Mouse (Mus musculus) embryonic facial prominence, embryonic 15.5 days (tissue): Measurements from ENCODE around the gene Coro7. TPM values are rescaled to one million over a fixed set of nuclear protein-coding genes. Genes with fewer than 3 reads are reported as not detected.

Experiments
- ATAC-seq: fragments of 200-750 bp; cut with Nextera tagmentation; 2 replicates; pipeline ENCODE4 v1.8.0; 2017; ENCODE audit warnings: low read depth, moderate TSS enrichment; ENCODE audit not compliant: insufficient number of reproducible peaks, low FRiP score, low TSS enrichment
- H3K27ac ChIP-seq: fragments of 300-500 bp; sonication (generic); replicated peaks from 2 replicates; pipeline ENCODE4 v1.5.1; 2015; ENCODE audit warnings: mild to moderate bottlenecking, inconsistent platforms
- H3K27me3 ChIP-seq: fragments of 300-500 bp; sonication (generic); 2 replicates; pipeline ENCODE4 v1.6.1; 2015; ENCODE audit warnings: inconsistent platforms
- H3K36me3 ChIP-seq: fragments of 300-500 bp; sonication (generic); 2 replicates; pipeline ENCODE4 v1.6.1; 2015; ENCODE audit warnings: mild to moderate bottlenecking, inconsistent platforms
- H3K4me1 ChIP-seq: fragments of 300-500 bp; sonication (generic); 2 replicates; pipeline ENCODE4 v1.6.1; 2015; ENCODE audit warnings: inconsistent platforms
- H3K4me2 ChIP-seq: fragments of 300-500 bp; sonication (generic); replicated peaks from 2 replicates; pipeline ENCODE4 v1.6.1; 2015; ENCODE audit warnings: mild to moderate bottlenecking, inconsistent platforms
- H3K4me3 ChIP-seq: fragments of 300-500 bp; sonication (generic); replicated peaks from 2 replicates; pipeline ENCODE4 v1.5.1; 2015; ENCODE audit warnings: mild to moderate bottlenecking, inconsistent platforms
- H3K9ac ChIP-seq: fragments of 300-500 bp; sonication (generic); 2 replicates; pipeline ENCODE4 v1.6.1; 2015; ENCODE audit warnings: inconsistent platforms
- H3K9me3 ChIP-seq: fragments of 300-500 bp; sonication (generic); replicated peaks from 2 replicates; pipeline ENCODE4 v1.6.1; 2016; ENCODE audit warnings: inconsistent platforms
- WGBS: fragments of 180-500 bp; shearing (Covaris S2); methylation state at CpG from one replicate; pipeline ENCODE4 v1.1.7; 2015; 5-methylcytosine and 5-hydroxymethylcytosine counted together
- polyA plus RNA-seq: library from polyadenylated mRNA; unstranded; fragments of >200 nt; fragmentation: Nextera tagmentation; extraction: Ambion mirVana; gene quantifications from 2 replicates; pipeline ENCODE4 v1.2.1, GENCODE M21; 2015

Gene Coro7
- polyA plus RNA-seq, 1 experiment from 2014 or later, result 21.4 TPM

DNA sequence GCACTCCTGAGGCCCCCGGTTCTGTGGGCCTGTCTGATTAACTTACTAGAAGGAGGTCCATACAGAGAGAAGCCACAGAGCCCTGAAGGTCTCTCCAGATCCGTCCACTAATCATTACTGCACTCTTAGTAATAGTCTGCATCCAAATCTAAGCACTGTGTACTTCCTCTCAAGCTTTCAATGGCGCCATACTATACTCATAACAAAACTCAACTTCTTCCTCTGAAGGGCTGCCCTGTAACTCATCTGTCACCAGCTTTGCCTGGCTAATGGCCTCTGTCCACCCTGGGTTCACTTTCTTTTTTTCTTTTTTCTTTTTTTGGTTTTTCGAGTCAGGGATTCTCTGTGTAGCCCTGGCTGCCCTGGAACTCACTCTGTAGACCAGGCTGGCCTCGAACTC lies 1.5 kb downstream of the Coro7 start:
- 82% methylated on average over 5 of the region's 5 CpGs for WGBS
- Histone ChIP-seq H3K9ac (no peak overlapping the region), H3K27ac (no peak overlapping the region), H3K9me3 (no peaks in the 10 kb centered on the region), H3K4me2 (0 out of 2 replicates have a peak overlapping the region, but pooled peaks have one; percentile 96), H3K4me3 (0 out of 2 replicates have a peak overlapping the region, but pooled peaks have one; percentile 72), H3K27me3 (no peaks in the 10 kb centered on the region), H3K4me1 (peaks cover 21% of the 10 kb centered on the region), H3K36me3 (peaks cover 20% of the 10 kb centered on the region)
- no peak for ATAC-seq

DNA sequence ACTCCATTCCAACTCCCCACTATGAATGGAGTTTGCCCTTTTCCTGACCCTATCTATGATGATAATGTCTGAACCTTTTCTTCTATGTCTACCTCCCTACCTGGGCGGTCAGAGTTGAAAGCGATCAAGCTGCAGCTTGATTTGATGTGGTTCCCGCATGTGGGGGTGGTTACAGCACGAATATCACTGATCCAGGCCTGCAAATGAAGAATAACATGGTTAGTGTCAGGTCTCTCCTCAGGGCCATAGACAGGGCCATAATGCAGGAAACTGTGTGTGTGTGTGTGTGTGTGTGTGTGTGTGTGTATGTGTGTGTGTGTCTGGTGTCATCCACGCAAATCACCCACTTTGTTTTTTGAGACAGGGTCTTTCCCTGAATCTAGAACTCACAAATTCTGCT lies 2.7 kb downstream of the Coro7 start:
- peaks cover 20% of the 10 kb centered on the region for H3K36me3 ChIP-seq
- H3K4me2 ChIP-seq, result no peak overlapping the region
- no peak overlapping the region for H3K4me3 ChIP-seq
- H3K9me3 ChIP-seq, result no peaks in the 10 kb centered on the region
- H3K27ac ChIP-seq, result no peak overlapping the region
- no peaks in the 10 kb centered on the region for H3K27me3 ChIP-seq
- ATAC-seq, result no peak
- no peak overlapping the region for H3K9ac ChIP-seq
- H3K4me1 ChIP-seq, result peaks cover 16% of the 10 kb centered on the region
- 93% methylated on average over 5 of the region's 5 CpGs for WGBS

- H3K27me3 ChIP-seq, result no peaks in the 10 kb centered on the region
- no peak overlapping the region for H3K27ac ChIP-seq
- H3K4me2 ChIP-seq, result no peak overlapping the region
- peaks cover 15% of the 10 kb centered on the region for H3K4me1 ChIP-seq
- H3K4me3 ChIP-seq, result no peak overlapping the region
- 78% methylated on average over 4 of the region's 4 CpGs for WGBS
- no peak overlapping the region for H3K9ac ChIP-seq
- H3K36me3 ChIP-seq, result peaks cover 33% of the 10 kb centered on the region
- no peak for ATAC-seq
- no peaks in the 10 kb centered on the region for H3K9me3 ChIP-seq
These were observed 5.5 kb downstream of the Coro7 start for GRCm38 (mm10) chr16:4674091-4674490.

- Histone ChIP-seq H3K36me3 (peaks cover 44% of the 10 kb centered on the region), H3K9me3 (no peaks in the 10 kb centered on the region), H3K4me1 (no peaks in the 10 kb centered on the region), H3K4me2 (no peak overlapping the region), H3K27ac (no peak overlapping the region), H3K4me3 (no peak overlapping the region), H3K27me3 (no peaks in the 10 kb centered on the region), H3K9ac (no peak overlapping the region)
- no peak for ATAC-seq
- WGBS, result 69% methylated on average over 5 of the region's 5 CpGs
These were observed 9.3 kb downstream of the Coro7 start for GRCm38 (mm10) chr16:4670317-4670716.

DNA sequence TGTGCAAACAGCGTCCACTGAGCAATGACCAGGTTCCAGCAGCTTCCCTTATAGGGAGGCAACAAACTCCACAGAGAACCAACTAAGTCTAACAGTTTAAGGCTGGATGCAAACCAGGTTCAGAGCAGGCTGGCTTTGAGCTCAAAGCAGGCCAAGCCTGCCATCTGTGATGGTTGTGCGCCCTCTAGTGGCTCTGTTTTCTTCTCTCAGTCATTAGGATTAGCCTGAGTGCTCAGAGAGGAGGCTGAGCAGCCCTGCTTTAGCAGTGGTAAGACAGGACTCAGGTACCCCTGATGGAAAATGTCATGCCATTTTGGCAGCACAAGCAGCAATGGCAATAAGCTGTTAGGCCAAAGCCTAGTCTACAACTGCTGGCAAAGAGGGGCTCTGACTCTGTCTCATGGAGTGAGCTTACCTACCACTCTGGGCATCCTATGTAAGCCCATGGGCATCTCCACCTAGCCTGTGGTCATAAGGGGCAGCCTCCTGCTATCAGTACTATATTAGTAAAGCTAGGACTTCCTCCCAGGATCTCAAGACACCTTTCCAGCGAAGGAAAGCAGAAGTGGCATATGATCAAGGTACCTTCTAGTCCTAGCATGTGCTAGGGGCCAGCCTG lies 12.3 kb downstream of the Coro7 start:
- Histone ChIP-seq H3K27me3 (no peaks in the 10 kb centered on the region), H3K4me2 (no peak overlapping the region), H3K9me3 (no peaks in the 10 kb centered on the region), H3K9ac (no peak overlapping the region), H3K27ac (peak overlapping the region; percentile 22), H3K36me3 (peaks cover 47% of the 10 kb centered on the region), H3K4me1 (no peaks in the 10 kb centered on the region), H3K4me3 (no peak overlapping the region)
- ATAC-seq, result peak; percentile 79
- WGBS, result 25% methylated on average over 3 of the region's 3 CpGs

DNA sequence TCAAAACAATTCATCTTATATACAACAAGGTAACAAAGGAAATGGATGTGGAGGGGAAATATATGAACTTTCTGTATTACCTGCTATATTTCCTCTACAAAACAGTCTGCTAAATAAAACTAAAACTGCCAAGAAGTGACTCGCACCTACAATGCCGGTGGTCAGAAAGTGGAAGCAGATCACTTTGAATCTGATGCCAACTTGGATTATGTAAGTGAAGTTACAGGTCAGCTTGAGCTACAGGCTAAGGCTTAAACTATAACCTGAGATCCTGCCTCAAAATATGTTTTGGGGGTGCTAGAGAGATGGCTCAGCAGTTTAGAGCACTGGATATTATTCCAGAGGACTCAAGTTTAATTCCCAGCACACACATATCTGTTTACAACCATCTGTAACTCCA lies 13.9 kb downstream of the Coro7 start:
- ATAC-seq, result no peak
- no peak overlapping the region for H3K27ac ChIP-seq
- no peaks in the 10 kb centered on the region for H3K4me1 ChIP-seq
- H3K4me3 ChIP-seq, result no peak overlapping the region
- no peak overlapping the region for H3K4me2 ChIP-seq
- H3K9ac ChIP-seq, result no peak overlapping the region
- no peaks in the 10 kb centered on the region for H3K27me3 ChIP-seq
- H3K9me3 ChIP-seq, result no peaks in the 10 kb centered on the region
- WGBS, result 95% methylated on average over 2 of the region's 2 CpGs
- peaks cover 51% of the 10 kb centered on the region for H3K36me3 ChIP-seq

GRCm38 (mm10) chr16:4663806-4664205 lies 15.8 kb downstream of the Coro7 start:
- ATAC-seq, result no peak

DNA sequence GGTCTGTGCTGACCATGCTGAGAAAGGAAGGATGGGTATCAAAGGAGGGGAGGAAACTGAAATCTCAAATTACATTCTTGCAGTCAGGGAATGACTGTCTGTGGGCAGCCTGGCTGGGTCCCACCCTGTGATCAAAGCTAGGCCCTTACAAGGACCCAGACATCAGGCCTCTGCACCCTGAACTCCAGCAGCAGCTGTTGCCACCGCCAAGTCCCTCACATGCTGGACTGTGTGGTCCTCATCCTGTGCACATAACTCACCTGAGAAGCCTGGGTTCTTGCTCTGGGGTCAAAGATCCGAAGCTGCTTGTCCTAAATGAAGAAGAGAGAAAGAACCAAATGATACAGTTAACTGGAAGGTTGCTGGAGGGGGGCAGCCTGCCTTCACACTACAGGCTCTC lies 18.0 kb downstream of the Coro7 start:
- H3K9ac ChIP-seq, result no peak overlapping the region
- H3K4me2 ChIP-seq, result no peak overlapping the region
- H3K27ac ChIP-seq, result no peak overlapping the region
- no peaks in the 10 kb centered on the region for H3K9me3 ChIP-seq
- no peak overlapping the region for H3K4me3 ChIP-seq
- peaks cover 28% of the 10 kb centered on the region for H3K4me1 ChIP-seq
- ATAC-seq, result no peak
- H3K36me3 ChIP-seq, result peaks cover 25% of the 10 kb centered on the region
- H3K27me3 ChIP-seq, result no peaks in the 10 kb centered on the region
- 70% methylated on average over 2 of the region's 2 CpGs for WGBS

More at GRCm38 (mm10) chr16:4663806-4664205, 15.8 kb downstream of the Coro7 start:
- no peak overlapping the region for H3K4me3 ChIP-seq
- no peaks in the 10 kb centered on the region for H3K27me3 ChIP-seq
- H3K4me2 ChIP-seq, result no peak overlapping the region
- no peaks in the 10 kb centered on the region for H3K9me3 ChIP-seq
- peaks cover 38% of the 10 kb centered on the region for H3K36me3 ChIP-seq
- H3K27ac ChIP-seq, result no peak overlapping the region
- no peak overlapping the region for H3K9ac ChIP-seq
- whole genome bisulfite sequencing, result 86% methylated on average over 2 of the region's 2 CpGs
- H3K4me1 ChIP-seq, result peaks cover 11% of the 10 kb centered on the region

GRCm38 (mm10) chr16:4659326-4659725 lies 20.3 kb downstream of the Coro7 start:
- 2% methylated on average over 2 of the region's 2 CpGs for WGBS
- Histone ChIP-seq H3K27me3 (no peaks in the 10 kb centered on the region), H3K27ac (peak overlapping the region; percentile 92), H3K36me3 (peaks cover 28% of the 10 kb centered on the region), H3K9me3 (no peaks in the 10 kb centered on the region), H3K4me3 (no peak overlapping the region), H3K4me1 (peaks cover 51% of the 10 kb centered on the region), H3K9ac (no peak overlapping the region), H3K4me2 (0 out of 2 replicates have a peak overlapping the region, but pooled peaks have one; percentile 25)
- ATAC-seq, result no peak

GRCm38 (mm10) chr16:4658781-4659245 lies 20.8 kb downstream of the Coro7 start:
- Histone ChIP-seq H3K9ac (no peak overlapping the region), H3K27ac (peak overlapping the region; percentile 92), H3K4me3 (no peak overlapping the region)

DNA sequence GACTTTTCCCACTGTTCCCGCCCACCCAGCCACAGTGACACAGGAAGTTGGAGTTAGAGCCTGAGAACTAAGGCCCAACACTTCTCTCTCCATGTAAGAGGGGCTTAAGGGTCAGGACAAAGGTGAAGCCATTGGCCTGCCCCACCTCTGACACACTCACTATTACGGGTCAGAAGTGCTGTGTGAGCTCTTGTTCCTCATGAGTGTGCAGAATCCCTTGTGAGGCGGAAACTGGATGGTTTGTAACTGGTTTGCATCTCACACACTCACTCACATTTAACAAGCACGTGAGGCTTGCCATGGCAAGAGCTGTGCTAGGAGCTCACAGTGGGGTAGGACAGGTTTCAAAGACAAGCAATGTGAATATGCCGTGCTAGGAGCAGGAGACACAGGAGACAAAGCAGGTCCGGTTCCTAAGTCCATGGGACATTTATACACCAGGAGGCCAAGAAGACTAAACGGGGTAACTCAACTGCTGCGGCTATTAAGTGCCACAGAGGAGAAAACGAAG lies 23.0 kb downstream of the Coro7 start:
- 62% methylated on average over 9 of the region's 9 CpGs for WGBS
- Histone ChIP-seq H3K4me1 (peaks cover 74% of the 10 kb centered on the region), H3K9ac (no peak overlapping the region), H3K4me2 (no peak overlapping the region), H3K4me3 (no peak overlapping the region), H3K27me3 (no peaks in the 10 kb centered on the region), H3K36me3 (peaks cover 23% of the 10 kb centered on the region; the same call in 1 of the 2 replicates), H3K9me3 (no peaks in the 10 kb centered on the region), H3K27ac (peak overlapping the region; percentile 92)
- ATAC-seq, result no peak

More at GRCm38 (mm10) chr16:4658781-4659245, 20.8 kb downstream of the Coro7 start:
- Histone ChIP-seq H3K9me3 (no peaks in the 10 kb centered on the region), H3K4me1 (peaks cover 55% of the 10 kb centered on the region), H3K36me3 (peaks cover 27% of the 10 kb centered on the region), H3K4me2 (peak overlapping the region; percentile 25), H3K27me3 (no peaks in the 10 kb centered on the region)
- 6% methylated on average over 11 of the region's 11 CpGs for WGBS
- peak; percentile 91 for ATAC-seq
